Mouse (Mus musculus) thymus, postnatal 25 days (tissue): Measurements from ENCODE around the gene Uchl5.

Experiments used
- DNase-seq: peaks from one replicate; pipeline ENCODE4 v3.0.0; 2022

Uchl5 gene

DNA sequence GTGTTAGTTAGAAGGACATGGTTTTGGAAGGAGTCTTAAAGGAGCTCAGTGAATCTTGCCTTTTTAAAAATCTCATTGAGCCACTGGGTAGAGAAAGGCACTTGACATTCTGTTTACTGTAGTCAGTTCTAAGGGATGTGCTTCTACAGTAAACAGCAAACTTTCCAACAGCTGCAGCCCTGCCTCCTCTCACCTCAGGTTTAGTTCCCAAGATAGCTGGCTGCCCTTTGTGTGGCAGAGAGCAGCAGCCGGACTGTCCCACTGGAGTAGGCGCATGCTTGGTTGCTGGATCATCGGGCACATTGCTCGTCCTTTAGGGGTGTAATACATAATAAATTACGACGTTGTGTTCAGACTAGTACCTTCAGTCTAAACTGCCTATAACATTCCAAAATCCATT, 32.0 kb downstream of the Uchl5 start:
- DNase-seq, result no peak

GRCm38 (mm10) chr1:143813676-143814360, 36.7 kb downstream of the Uchl5 start:
- peak; percentile 84 for DNase-seq

- no peak for DNase-seq
These were observed 43.2 kb downstream of the Uchl5 start for GRCm38 (mm10) chr1:143820096-143820877.

GRCm38 (mm10) chr1:143822677-143823076, 45.6 kb downstream of the Uchl5 start:
- no peak for DNase-seq

- DNase-seq, result no peak
These were observed 53.6 kb downstream of the Uchl5 start for GRCm38 (mm10) chr1:143830713-143831112.

GRCm38 (mm10) chr1:143836363-143837182, 59.5 kb downstream of the Uchl5 start:
- no peak for DNase-seq

GRCm38 (mm10) chr1:143837681-143838080, 60.6 kb downstream of the Uchl5 start:
- DNase-seq, result no peak

- no peak for DNase-seq
These were observed 61.9 kb downstream of the Uchl5 start for GRCm38 (mm10) chr1:143838896-143839410.

DNA sequence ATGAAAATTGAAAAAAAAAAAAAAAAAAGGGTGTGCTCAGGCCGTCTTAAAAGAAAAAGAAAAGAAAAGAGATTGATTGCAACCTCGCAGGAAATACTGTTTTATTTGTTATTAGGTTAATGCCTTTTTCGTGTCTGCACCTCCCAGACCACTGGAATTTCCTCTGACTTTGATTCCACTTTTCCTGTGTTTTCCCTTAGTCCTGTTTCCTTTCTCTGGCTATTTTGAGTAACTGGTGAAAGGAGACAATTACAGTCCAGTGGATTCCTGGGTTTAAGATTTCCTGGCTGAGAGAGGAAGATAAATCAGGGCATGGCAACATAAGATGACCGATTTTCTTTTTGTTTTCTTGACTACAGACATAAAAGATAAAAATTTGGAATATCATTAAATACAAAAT, 75.3 kb downstream of the Uchl5 start:
- DNase-seq, result no peak

DNA sequence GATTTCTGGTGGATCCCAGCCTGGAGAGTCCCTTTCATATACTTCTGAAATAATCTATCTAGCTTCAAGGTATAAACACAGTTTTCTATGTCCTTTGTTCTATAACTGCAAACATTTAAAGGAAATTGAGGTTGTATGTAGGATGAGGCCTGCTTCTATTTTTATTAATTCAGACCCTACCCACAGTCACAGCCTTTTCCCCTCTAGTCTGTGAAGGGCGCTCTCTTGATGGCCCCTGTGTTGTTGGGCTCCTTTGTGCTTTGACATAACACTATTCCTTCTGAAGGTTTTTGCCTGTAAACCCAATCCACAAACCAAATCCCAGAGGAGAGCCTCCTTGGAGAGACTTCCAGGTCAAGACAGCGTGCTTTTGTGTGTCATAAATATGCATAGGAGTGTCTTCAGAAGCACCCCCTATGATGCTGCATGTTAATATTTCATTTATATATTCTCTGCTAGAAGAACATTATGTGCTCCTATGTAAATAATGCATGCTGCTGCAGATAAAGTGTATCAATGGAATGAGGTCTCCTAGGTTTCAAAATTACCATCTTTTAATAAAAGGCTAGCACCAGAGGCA, 75.8 kb downstream of the Uchl5 start:
- DNase-seq, result no peak

DNA sequence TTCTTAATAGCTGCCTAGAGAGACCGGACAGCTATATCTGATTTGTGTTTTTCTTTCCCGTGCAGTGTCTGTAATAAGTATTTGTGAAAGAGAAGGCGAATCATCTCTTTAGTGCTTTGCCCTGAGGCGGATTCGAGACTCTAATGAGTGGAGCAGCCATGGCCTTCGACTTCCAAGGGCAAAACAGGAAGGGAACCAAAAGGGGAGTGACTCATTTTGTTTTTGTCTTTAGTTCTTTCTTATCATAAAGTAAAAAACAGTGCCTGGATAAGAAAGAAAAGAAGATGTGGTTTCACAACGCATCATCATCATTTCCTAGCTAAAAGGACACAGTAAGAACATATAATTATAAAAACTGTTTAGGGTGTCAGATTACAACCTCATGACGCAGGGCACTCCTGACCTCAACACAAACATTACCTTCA, 76.6 kb downstream of the Uchl5 start:
- DNase-seq, result no peak

- no peak for DNase-seq
These were observed 78.6 kb downstream of the Uchl5 start for GRCm38 (mm10) chr1:143855706-143856105.
